Mouse (Mus musculus): ENCODE measurements around the gene Ctnnd1.
"Not testable (repeated sequence)": the region's sequence is repeated elsewhere in the genome, so short reads cannot be mapped to it uniquely, and the experiment has no call there.

Gene Ctnnd1

GRCm38 (mm10) chr2:84650464-84651195 is at the start of gene Ctnnd1:
TSS of gene Ctnnd1 (minus strand) at chr2:84650765.
- peak; percentile 19 for DNase-seq (ENCODE audit: low spot score)

GRCm38 (mm10) chr2:84695007-84695695 is 44.6 kb upstream of the Ctnnd1 start:
- DNase-seq (ENCODE audit: low spot score), result no peak

GRCm38 (mm10) chr2:84690050-84690449 is 39.5 kb upstream of the Ctnnd1 start:
- no peak for DNase-seq (ENCODE audit: low spot score)

- no peak for DNase-seq (ENCODE audit: low spot score)
Observed at GRCm38 (mm10) chr2:84688080-84688844, 37.7 kb upstream of the Ctnnd1 start.

- DNase-seq (ENCODE audit: low spot score), result peak; percentile 37
Observed at GRCm38 (mm10) chr2:84682605-84683183, 32.1 kb upstream of the Ctnnd1 start.

GRCm38 (mm10) chr2:84679016-84679415 is 28.5 kb upstream of the Ctnnd1 start, which contains the start of gene Tmx2:
TSS of gene Tmx2 (minus strand) at chr2:84679140.
- DNase-seq (ENCODE audit: low spot score), result no peak

GRCm38 (mm10) chr2:84677968-84678880 is 27.7 kb upstream of the Ctnnd1 start, which contains the start of the genes Gm28635 and Med19:
TSS of gene Gm28635 (minus strand) at chr2:84678041.
TSS of gene Med19 (plus strand) at chr2:84678402.
- peak; percentile 83 for DNase-seq (ENCODE audit: low spot score)

- no peak for DNase-seq (ENCODE audit: low spot score)
Observed at GRCm38 (mm10) chr2:84677270-84677967, 26.9 kb upstream of the Ctnnd1 start.

GRCm38 (mm10) chr2:84671535-84671934 is 21.0 kb upstream of the Ctnnd1 start:
- DNase-seq (ENCODE audit: low spot score), result not testable (repeated sequence)

GRCm38 (mm10) chr2:84670569-84670933 is 20.0 kb upstream of the Ctnnd1 start, which contains the start of gene Selenoh:
TSS of gene Selenoh (minus strand) at chr2:84670770.
- DNase-seq (ENCODE audit: low spot score), result peak; percentile 69

GRCm38 (mm10) chr2:84669828-84670568 is 19.4 kb upstream of the Ctnnd1 start:
- no peak for DNase-seq (ENCODE audit: low spot score)

- no peak for DNase-seq (ENCODE audit: low spot score)
Observed at GRCm38 (mm10) chr2:84666081-84666480, 15.5 kb upstream of the Ctnnd1 start.

- DNase-seq (ENCODE audit: low spot score), result peak; percentile 32
Observed at GRCm38 (mm10) chr2:84662866-84663265, 12.3 kb upstream of the Ctnnd1 start.

GRCm38 (mm10) chr2:84660253-84660652 is 9.7 kb upstream of the Ctnnd1 start:
- DNase-seq (ENCODE audit: low spot score), result no peak

- DNase-seq (ENCODE audit: low spot score), result no peak
Observed at GRCm38 (mm10) chr2:84658806-84659205, 8.2 kb upstream of the Ctnnd1 start, which contains the start of gene Btbd18. TSS of gene Btbd18 (plus strand) at chr2:84659079.

GRCm38 (mm10) chr2:84655864-84656263 is 5.3 kb upstream of the Ctnnd1 start:
- DNase-seq (ENCODE audit: low spot score), result no peak

GRCm38 (mm10) chr2:84653354-84653753 is 2.8 kb upstream of the Ctnnd1 start:
- no peak for DNase-seq (ENCODE audit: low spot score)

GRCm38 (mm10) chr2:84649674-84650073 is 891 bp downstream of the Ctnnd1 start:
- no peak for DNase-seq (ENCODE audit: low spot score)

GRCm38 (mm10) chr2:84648369-84648768 is 2.2 kb downstream of the Ctnnd1 start:
- DNase-seq (ENCODE audit: low spot score), result no peak

Data from spleen, adult 12 weeks (tissue).